Mouse (Mus musculus): ENCODE results near the gene Adat1.
A peak's percentile ranks its signal among the peaks of the same experiment; 100 is the strongest.
"Not testable (repeated sequence)": the region's sequence is repeated elsewhere in the genome, so short reads cannot be mapped to it uniquely, and the experiment has no call there.

Gene Adat1

DNA sequence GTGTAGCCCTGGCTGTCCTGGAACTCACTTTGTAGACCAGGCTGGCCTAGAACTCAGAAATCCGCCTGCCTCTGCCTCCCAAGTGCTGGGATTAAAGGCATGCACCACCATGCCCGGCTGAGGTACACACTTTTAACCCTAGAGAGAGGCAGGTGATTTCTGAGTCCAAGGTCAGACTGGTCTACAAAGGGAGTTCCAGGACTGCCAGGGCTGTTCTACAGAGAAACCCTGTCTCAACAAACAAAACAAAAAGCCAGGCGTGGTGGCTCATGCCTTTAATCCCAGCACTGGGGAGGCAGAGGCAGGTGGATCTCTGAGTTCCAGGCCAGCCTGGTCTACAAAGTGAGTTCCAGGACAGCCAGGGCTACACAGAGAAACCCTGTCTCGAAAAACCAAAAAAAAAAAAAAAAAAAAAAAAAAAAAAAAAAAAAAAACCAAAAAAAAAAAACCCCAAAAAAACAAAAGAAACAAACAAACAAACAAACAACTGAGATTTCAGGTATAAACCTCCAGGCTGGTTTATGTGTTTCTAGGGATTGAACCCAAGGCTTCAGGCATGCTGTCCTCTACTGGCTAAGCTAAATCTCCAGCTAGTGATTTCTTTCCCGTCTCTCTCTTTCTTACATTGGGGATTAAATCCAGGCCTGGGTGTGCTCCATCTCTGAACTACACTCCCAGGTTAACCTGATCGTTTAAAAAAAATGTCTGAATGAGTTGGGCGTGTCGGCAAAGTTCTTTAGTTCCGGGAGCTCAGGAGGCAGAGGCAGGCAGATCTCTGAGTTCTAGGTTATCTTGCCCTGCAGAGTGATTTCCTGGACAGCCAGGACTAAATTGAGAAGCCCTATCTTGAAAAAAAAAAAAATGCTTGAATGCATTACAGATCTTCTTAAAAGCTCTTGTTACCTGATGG, 53.8 kb downstream of the Adat1 start:
- DNase-seq (ENCODE audit: low spot score): not testable (repeated sequence)

GRCm38 (mm10) chr8:111937184-111937583, 54.9 kb downstream of the Adat1 start:
- no peak for DNase-seq (ENCODE audit: low spot score)

- DNase-seq (ENCODE audit: low spot score): no peak
Measured at GRCm38 (mm10) chr8:111934201-111934600, 57.9 kb downstream of the Adat1 start.

DNA sequence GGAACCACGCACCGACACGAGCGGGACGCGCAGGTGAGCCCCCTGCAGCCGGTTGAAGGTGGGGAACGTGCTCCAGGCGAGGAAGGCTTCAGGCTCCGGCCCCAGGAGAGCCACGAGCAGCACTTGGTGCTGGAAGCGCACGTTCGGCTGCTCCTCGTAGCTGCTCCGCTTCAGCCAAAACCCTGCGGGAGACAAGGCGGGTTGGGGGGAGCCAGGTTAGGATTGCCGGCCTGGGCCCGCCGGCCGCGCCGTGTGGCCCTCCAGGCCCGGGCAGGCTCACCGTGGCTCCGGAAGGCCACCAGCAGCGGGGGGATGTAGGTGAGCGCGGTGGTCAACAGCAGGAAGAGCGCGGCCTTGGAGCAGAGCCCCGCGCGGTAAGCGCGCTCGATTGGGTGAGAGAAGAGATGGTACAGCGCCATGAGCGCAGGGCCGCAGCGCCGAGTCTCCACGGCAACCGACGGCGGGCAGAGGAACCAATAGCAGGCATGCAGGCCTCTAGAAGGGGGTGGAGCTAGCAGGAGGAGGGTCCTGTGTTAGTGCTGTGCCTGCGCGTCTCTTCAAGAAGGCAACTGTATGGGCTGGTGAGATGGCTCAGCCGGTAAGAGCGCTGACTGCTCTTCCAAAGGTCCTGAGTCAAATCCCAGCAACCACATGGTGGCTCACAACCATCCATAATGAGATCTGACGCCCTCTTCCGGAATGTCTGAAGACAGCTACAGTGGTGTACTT, 58.6 kb downstream of the Adat1 start, which contains the start of gene Tmem231:
Gene Tmem231 (minus strand): TSS at position 534 of the 729 bp plus-strand sequence.
- peak; percentile 90 for DNase-seq (ENCODE audit: low spot score)

- peak; percentile 42 for DNase-seq (ENCODE audit: low spot score)
Measured at GRCm38 (mm10) chr8:111932580-111933336, 59.3 kb downstream of the Adat1 start.

DNA sequence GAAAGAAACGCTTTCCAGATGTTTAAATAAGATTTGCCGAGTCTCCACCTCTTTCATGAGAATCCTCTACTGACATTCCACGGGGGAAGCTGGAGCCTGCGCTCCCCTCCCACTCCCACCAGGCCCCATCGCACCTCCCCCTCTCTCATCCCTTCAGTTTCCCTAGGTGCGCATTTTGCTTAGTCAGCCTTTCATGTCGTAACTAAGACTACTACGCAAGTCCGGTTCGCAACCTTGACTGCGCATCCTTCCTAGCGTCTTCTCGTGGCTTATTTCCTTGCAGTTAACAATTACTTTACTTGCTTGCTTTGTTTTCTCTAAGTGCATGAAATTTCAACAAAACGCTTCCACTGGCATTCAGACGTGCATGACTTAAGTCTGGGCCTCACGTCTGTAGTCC, 60.4 kb downstream of the Adat1 start:
- no peak for DNase-seq (ENCODE audit: low spot score)

DNA sequence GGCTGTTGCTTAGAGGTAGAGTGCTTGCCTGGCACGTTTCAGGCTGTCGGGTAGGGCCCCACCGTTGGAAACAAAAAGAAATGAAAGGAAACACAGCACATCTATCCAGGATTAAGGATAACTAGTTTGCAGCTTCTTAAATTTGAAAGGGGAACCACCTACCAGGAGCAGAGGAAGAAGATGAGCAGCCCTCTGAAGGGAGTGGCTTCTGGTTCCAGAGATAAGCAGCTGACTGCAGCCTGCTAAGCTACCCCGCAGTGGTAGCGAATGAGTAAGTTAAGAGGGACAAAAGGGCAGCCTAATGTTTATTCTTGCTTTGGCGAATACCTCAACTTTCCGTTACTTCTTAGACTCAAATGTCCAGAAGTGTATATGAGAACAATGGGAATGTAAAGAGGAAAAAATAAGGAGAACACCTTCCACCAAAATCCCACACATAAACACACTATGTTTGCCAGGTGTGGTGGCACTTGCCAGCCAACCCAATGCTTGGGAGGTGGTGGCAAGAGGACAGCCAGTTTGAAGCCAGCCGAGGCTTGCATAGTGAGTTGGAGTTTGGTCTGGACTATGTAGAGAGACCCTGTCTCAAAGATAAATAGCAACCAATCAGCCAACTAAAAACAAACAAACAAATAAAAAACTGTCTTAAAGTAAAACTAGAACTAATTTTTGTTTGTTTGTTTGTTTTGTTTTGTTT, 62.3 kb downstream of the Adat1 start:
- DNase-seq (ENCODE audit: low spot score): no peak

DNA sequence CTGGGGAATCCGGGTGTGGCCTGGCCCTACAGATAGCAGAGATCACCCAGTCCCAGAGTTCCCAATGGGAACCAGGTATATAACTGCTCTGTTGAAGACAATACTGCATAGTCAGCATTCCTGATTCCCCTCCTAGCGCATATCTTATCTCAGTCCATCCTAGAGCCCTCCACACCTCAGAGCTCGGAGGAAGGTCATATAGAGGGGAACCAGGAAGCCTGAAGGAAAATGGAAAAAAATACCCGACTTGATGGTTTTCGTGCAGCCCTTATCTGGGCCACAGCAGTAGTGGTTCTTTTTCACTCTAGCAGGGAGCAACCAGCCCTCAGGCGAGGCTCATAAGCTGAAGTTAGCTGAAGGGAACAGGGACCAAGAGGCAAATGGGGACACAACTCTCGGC, 67.1 kb downstream of the Adat1 start:
- DNase-seq (ENCODE audit: low spot score): no peak

DNA sequence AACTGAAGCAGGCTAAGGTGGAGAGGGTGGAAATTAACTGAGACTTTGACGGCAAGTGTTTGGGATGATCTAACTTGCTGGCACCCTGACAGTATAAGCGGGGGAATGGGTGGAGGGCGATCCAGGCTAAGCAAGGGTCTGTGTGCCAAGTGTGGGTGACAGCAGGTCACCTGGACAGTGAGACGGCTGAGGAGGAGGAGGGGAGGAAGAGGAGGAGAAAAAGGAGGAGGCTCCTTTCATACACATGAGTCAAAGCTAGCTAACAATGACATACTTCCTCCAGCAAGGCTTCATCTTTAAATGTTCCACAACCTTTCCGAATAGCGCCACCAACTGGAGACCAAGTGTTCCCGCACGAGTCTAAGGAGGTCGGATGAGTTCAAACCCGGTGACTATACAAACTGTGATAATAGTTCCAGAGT, 68.7 kb downstream of the Adat1 start:
- peak; percentile 42 for DNase-seq (ENCODE audit: low spot score)

DNA sequence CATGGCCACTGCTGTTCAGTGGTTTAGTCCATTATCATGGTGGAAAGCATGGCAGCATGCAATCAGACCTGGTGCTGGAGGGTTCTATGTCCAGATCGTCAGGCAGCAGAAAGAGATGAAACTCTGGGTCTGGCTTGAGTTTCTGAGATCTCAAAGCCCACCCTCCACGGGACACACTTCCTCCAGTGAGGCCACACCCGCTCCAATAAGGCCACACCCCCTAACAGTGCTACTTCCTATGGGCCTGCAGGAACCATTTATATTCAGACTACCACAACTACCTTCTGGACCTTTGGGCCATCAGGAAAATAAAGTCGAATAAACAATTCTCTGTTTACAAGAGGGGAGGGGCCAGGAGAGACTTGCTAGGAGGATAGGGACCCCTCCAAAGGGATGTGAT, 71.1 kb downstream of the Adat1 start:
- DNase-seq (ENCODE audit: low spot score): no peak

- no peak for DNase-seq (ENCODE audit: low spot score)
Measured at GRCm38 (mm10) chr8:111919663-111920062, 72.4 kb downstream of the Adat1 start.
